Mouse (Mus musculus): ENCODE measurements around the gene Nr1h3.

Nr1h3 gene

DNA sequence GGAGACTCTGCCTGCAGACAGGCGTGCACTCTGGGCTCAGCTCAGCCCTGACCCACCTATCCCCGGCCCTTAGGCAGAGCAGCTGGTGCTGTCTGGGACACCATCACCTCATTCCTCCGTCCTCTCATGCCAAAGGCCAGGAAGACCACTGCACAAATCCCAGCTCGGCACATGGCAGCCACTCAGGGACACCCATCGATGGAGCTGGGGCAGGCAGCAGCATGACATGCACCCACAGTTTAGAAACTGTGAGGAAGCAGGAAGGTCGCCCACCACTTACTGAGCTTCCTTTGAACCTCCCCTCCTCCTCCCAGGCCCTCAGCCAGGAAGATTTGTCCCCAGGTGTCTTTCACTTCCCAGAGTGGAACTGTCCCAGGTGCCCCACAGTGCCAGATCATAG lies 65.2 kb downstream of the Nr1h3 start:
- no peak for DNase-seq

DNA sequence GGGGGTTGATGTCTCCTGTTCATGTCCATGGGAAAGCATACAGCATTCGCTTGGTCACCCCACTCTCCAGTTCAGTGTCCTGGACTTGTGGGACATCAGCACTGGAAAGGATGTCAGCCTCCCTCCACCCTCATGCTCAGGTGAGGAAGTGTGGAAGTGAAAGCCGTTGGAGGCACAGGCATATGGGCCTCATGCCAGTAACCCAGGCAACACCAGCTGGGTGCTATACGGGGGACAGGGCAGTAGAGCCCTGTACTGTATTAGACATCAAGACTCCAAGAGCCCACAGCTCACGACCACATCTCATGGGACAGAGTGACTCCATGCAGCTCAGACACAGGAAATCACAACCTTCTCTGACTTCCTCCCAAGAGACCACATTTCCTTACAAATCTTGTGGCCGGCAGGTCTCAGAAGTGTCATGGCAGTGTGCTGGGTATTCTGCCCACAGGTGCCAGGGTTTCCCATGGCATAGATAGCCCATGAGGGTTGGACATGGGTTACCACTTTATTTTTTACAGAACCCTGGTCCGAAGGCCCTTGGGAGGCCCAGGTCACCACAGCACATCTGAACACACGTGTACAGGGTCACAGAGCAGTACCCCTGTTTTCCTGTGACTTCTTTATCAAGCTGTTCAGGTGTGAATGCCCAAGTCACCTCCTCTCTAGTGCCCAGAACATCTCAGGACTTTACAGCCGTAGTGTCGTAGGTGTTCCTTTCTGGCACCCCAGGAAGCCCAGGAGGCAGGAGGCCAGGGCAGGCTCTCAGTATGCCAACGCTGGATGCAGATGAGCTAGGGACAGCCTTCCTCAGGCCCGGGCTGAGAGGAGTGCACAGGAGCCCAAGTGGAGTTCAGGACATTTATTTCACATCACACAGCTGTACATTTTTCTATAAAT lies 65.9 kb downstream of the Nr1h3 start:
- no peak for DNase-seq
